Mouse (Mus musculus): ENCODE results near the gene Ranbp3. TPM values are rescaled to one million over a fixed set of nuclear protein-coding genes. Genes with fewer than 3 reads are reported as not detected.

The Ranbp3 gene
- polyA plus RNA-seq, 1 experiment = 68.3 TPM

Other genes starting within 250 kb of the Ranbp3 start
- gene Ptprs, start 196.8 kb upstream of the Ranbp3 start, polyA plus RNA-seq (2012; rRNA removed) = 101 and 153 TPM in 2 replicates
- 6.7 and 9.8 TPM in 2 replicates for gene Znrf4, start 160.9 kb upstream of the Ranbp3 start, polyA plus RNA-seq (2012; rRNA removed)
- gene Gm20219, start 118.9 kb upstream of the Ranbp3 start, polyA plus RNA-seq (2012; rRNA removed) = 8.5 and 8.9 TPM in 2 replicates
- 50.2 and 69.5 TPM in 2 replicates for gene Safb2, start 88.7 kb upstream of the Ranbp3 start, polyA plus RNA-seq (2012; rRNA removed)
- 55.4 and 98.6 TPM in 2 replicates for gene Safb, start 88.5 kb upstream of the Ranbp3 start, polyA plus RNA-seq (2012; rRNA removed)
- 338 and 383 TPM in 2 replicates for gene 2410015M20Rik, start 63.5 kb upstream of the Ranbp3 start, polyA plus RNA-seq (2012; rRNA removed)
- gene Rpl36, start 59.9 kb upstream of the Ranbp3 start, polyA plus RNA-seq (2012; rRNA removed) = 2,140 and 2,535 TPM in 2 replicates
- 70.3 and 78.0 TPM in 2 replicates for gene Lonp1, start 46.4 kb upstream of the Ranbp3 start, polyA plus RNA-seq (2012; rRNA removed)
- 1.2 and 1.8 TPM in 2 replicates for gene Catsperd, start 45.2 kb upstream of the Ranbp3 start, polyA plus RNA-seq (2012; rRNA removed)
- 512 and 651 TPM in 2 replicates for gene Ndufa11, start 44.5 kb downstream of the Ranbp3 start, polyA plus RNA-seq (2012; rRNA removed)
- 41.8 and 58.2 TPM in 2 replicates for gene Vmac, start 44.7 kb downstream of the Ranbp3 start, polyA plus RNA-seq (2012; rRNA removed)
- gene Nrtn, start 84.2 kb downstream of the Ranbp3 start, polyA plus RNA-seq (2012; rRNA removed) = 17.9 and 22.6 TPM in 2 replicates
- 48.3 and 52.0 TPM in 2 replicates for gene Dus3l, start 91.5 kb downstream of the Ranbp3 start, polyA plus RNA-seq (2012; rRNA removed)
- gene Prr22, start 97.0 kb downstream of the Ranbp3 start, polyA plus RNA-seq (2012; rRNA removed) = 1.1 and 1.2 TPM in 2 replicates
- gene Rfx2, start 157.7 kb downstream of the Ranbp3 start, polyA plus RNA-seq (2012; rRNA removed) = 11.2 and 13.1 TPM in 2 replicates
- 0.74 and 1.5 TPM in 2 replicates for gene Acsbg2, start 201.2 kb downstream of the Ranbp3 start, polyA plus RNA-seq (2012; rRNA removed)
- gene 1700061G19Rik, start 202.2 kb downstream of the Ranbp3 start, polyA plus RNA-seq (2012; rRNA removed) = 0.23 and 0.38 TPM in 2 replicates